Mouse (Mus musculus): ENCODE results near the gene Nfkbil1.

DNA sequence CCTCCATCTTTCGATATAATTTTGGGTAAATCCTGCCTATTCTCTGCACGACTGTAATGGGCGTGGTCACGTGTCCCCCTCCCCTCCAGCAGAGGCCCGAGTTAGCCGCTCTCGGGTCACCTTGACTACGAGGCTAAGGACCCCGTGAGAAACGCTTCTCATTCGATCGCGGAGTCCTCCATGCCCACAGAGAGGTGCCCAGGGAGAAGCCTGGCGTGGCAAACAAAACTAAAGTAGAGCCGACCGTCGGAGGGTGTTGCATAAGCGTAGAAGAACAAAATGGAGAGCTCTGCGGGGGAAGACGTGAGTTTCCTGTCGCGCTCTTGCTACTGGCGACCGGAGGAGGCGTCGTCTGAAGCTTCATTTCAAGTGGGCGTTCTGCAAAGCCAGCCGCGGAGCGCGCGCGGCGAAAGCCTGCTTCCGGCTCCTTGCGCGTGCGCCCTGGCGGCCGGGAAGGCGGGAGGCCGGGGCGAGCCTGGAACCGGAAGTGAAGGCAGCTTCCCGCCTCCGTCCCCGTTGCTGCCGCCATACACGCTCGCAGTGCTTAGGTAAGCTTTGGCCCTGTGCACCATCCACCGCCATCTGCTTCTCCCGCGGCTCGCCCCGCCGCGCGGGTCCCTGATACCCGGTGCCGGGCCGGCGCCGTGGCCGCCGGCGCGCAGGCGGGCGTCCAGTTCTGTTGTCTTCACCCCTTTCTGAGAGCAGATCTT, 5.9 kb upstream of the Nfkbil1 start, which contains the start of gene Ddx39b:
- TF ChIP-seq TCF12 (IDR thresholded peaks at IDR 0.05; ENCODE audit: low read depth, low read length) (peak; percentile 89), KAT2A (IDR thresholded peaks at IDR 0.05; ENCODE audit: insufficient replicate concordance, low read length) (peak; percentile 97), USF1 (IDR thresholded peaks at IDR 0.05; ENCODE audit: low read depth, low read length) (peak; percentile 95), ZKSCAN1 (IDR thresholded peaks at IDR 0.05; ENCODE audit: borderline replicate concordance, low read depth, low read length) (no peak), CTCF (conservative IDR thresholded peaks at IDR 0.05 in 1 of 2, IDR thresholded peaks at IDR 0.05 in 1 of 2; ENCODE audit: low read depth in 2 of 2, low read length in 2 of 2) (0 out of 4 replicates have a peak, but pooled peaks of 1 of the 2 experiments have one; percentile 17), POLR2A (IDR thresholded peaks at IDR 0.05; ENCODE audit: low read depth, low read length) (peak; percentile 81), RAD21 (IDR thresholded peaks at IDR 0.05; ENCODE audit: low read depth, low read length) (no peak), MAZ (IDR thresholded peaks at IDR 0.05; ENCODE audit: low read depth, low read length) (peak; percentile 95), MYC (IDR thresholded peaks at IDR 0.05; ENCODE audit: low read depth, low read length) (peak; percentile 93), HCFC1 (IDR thresholded peaks at IDR 0.05; ENCODE audit: low read depth, low read length) (peak; percentile 83), UBTF (IDR thresholded peaks at IDR 0.05; ENCODE audit: low read depth, low read length) (no peak), USF2 (conservative IDR thresholded peaks at IDR 0.05; ENCODE audit: low read depth, low read length) (peak; percentile 94), MAFK (IDR thresholded peaks at IDR 0.05; ENCODE audit: insufficient replicate concordance, low read length) (no peak), ZC3H11A (IDR thresholded peaks at IDR 0.05; ENCODE audit: low read depth, low read length) (no peak)
